Mouse (Mus musculus) heart, embryonic 14.5 days (tissue): ENCODE measurements at regions not wholly inside any gene's neighbourhood (a gene's known extent, or its start where the extent isn't known, plus 50 kb on each side); places are given as distances from the start of the nearest gene placed in this dataset.

Experiments used
- ATAC-seq: fragments of 200-750 bp; cut with Nextera tagmentation; 2 replicates; pipeline ENCODE4 v1.8.0; 2017; ENCODE audit warnings: low read depth, moderate TSS enrichment; ENCODE audit not compliant: insufficient number of reproducible peaks, insufficient read depth, low FRiP score
- H3K27ac ChIP-seq, 2 experiments: fragments of 200-500 bp in 1 of 2; fragments of 300-500 bp in 1 of 2; sonication (generic) in 1 of 2; replicated peaks in 1 of 2; 2 replicates each; pipeline ENCODE4 v1.5.1; 2012 to 2014; ENCODE audit warnings: low read depth in 2 of 2, low read length in 2 of 2, control low read depth in 1 of 2, mild to moderate bottlenecking in 1 of 2, mixed read lengths in 1 of 2; ENCODE audit not compliant: control insufficient read depth in 1 of 2, insufficient read depth in 1 of 2
- H3K27me3 ChIP-seq: fragments of 300-500 bp; sonication (generic); 2 replicates; pipeline ENCODE4 v1.6.1; 2014; ENCODE audit warnings: mild to moderate bottlenecking, low read length, control low read depth; ENCODE audit not compliant: control insufficient read depth, insufficient read depth
- H3K36me3 ChIP-seq: fragments of 300-500 bp; sonication (generic); 2 replicates; pipeline ENCODE4 v1.6.1; 2014; ENCODE audit warnings: mild to moderate bottlenecking, control low read depth, low read length, mixed read lengths; ENCODE audit not compliant: control insufficient read depth, insufficient read depth
- H3K4me1 ChIP-seq, 2 experiments: fragments of 200-500 bp in 1 of 2; fragments of 300-500 bp in 1 of 2; sonication (generic) in 1 of 2; 2 replicates each; pipeline ENCODE4 v1.6.1; 2012 to 2014; ENCODE audit warnings: low read length in 2 of 2, control low read depth in 1 of 2, mixed read lengths in 1 of 2; ENCODE audit not compliant: control insufficient read depth in 2 of 2, insufficient read depth in 2 of 2
- H3K4me2 ChIP-seq: fragments of 300-500 bp; sonication (generic); 2 replicates; pipeline ENCODE4 v1.6.1; 2014; ENCODE audit warnings: mild to moderate bottlenecking, low read length
- H3K4me3 ChIP-seq, 2 experiments: fragments of 200-500 bp in 1 of 2; fragments of 300-500 bp in 1 of 2; sonication (generic) in 1 of 2; 2 replicates each; pipeline ENCODE4 v1.5.1; 2012 to 2014; ENCODE audit warnings: low read length in 2 of 2, mild to moderate bottlenecking in 2 of 2, control low read depth in 1 of 2, low read depth in 1 of 2, moderate library complexity in 1 of 2; ENCODE audit not compliant: control insufficient read depth in 1 of 2, insufficient read depth in 1 of 2
- H3K9ac ChIP-seq: fragments of 300-500 bp; sonication (generic); 2 replicates; pipeline ENCODE4 v1.6.1; 2014; ENCODE audit warnings: mild to moderate bottlenecking, low read length
- H3K9me3 ChIP-seq: fragments of 300-500 bp; sonication (generic); 2 replicates; pipeline ENCODE4 v1.6.1; 2016; ENCODE audit warnings: low read length, control low read depth; ENCODE audit not compliant: control insufficient read depth
- WGBS: fragments of 180-500 bp; shearing (Covaris S2); extraction: QIAGEN DNeasy Blood & Tissue Kit; methylation state at CpG from one replicate; pipeline ENCODE4 v1.1.7; 2014; 5-methylcytosine and 5-hydroxymethylcytosine counted together

DNA sequence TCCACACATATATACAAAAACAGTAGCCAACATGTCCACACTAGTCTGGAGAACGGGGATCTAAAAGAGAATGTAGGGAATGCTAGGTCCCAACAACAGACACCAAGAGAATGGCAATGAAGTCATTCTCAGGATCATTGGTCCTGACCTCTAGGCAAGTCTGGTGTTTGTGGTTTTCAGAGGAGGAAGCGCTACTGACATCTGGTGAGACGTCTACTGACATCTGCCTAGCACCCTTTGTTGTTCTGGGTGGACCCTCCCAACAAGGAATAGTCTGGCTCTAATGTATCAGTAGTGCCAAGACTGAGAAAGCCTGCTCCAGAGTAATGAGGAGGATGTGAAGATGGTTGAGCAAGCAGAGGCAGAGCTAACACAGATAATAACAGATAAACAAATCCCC is 472.4 kb downstream of the Ebf1 start:
- WGBS, result 57% methylated on average over 3 of the region's 3 CpGs
- no peaks in the 10 kb centered on the region for H3K4me1 ChIP-seq
- H3K36me3 ChIP-seq, result no peaks in the 10 kb centered on the region
- ATAC-seq, result no peak
- no peaks in the 10 kb centered on the region for H3K27me3 ChIP-seq
- H3K4me2 ChIP-seq, result no peak overlapping the region
- H3K27ac ChIP-seq, result no peak overlapping the region
- H3K4me3 ChIP-seq, result no peak overlapping the region
- no peak overlapping the region for H3K9ac ChIP-seq
- H3K9me3 ChIP-seq, result no peaks in the 10 kb centered on the region

DNA sequence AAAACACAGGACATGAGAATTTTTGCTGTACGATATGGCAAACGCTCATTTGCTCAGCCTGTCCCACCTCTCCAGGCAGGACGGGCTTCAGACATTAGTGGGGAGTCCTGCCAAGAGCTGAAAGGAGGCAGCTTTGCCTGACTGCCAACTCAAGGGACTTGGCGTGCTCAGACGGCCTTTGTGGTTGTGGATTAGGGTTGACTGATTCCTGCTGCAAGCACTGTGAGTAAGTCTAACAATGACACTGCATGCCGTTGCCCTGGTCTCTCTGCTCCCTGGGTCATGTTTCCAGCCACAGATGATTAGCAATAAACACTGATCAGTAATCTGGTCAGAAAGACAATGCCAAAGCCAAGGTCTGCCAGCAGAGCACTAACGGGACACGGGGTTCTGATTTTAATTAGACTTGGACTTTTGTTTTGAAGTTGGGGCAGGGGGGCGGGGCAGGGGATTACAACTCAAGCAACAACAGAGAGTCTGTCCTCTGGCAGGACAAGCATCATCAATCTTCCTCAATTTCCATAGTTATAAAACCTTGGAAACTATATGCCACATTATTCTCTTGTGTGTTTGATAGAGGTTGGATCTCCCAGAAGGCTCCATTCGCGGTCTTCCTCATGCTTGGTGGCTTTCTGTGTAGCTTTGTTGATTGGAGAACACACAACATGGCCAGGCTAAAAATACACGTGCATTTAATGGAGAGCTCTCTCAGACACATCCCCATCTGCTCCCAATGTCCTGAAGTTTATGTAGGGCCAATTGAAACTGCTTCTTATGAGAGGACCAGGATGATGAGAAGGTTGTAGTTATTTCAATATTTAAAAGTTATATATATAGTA is 486.6 kb downstream of the Ebf1 start:
- Histone ChIP-seq H3K9ac (no peak overlapping the region), H3K27me3 (no peaks in the 10 kb centered on the region), H3K36me3 (no peaks in the 10 kb centered on the region), H3K27ac (no peak overlapping the region), H3K9me3 (no peaks in the 10 kb centered on the region), H3K4me2 (no peak overlapping the region), H3K4me1 (no peaks in the 10 kb centered on the region), H3K4me3 (no peak overlapping the region)
- no peak for ATAC-seq
- 74% methylated on average over 12 of the region's 12 CpGs for WGBS

DNA sequence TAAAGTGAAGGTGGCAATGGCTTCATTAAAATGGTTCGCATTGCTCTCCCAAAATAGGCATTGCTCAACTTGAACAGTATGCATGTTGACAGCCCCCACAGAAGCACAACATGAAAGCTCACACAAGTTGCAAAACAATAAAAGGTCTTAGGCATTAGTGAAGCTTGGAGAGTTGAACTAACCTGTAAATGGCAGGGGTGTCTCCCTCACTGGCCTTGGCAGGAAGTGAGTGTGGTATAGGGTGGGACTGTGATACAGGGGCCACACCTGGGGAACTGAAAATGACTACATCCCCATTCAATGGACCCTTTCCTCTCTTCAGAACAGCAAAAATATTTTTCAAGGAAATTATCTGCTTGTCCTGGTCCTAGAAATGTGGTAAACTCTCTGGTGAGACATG is 499.6 kb downstream of the Ebf1 start:
- H3K27me3 ChIP-seq, result no peaks in the 10 kb centered on the region
- 64% methylated on average over 1 of the region's 1 CpGs for WGBS
- ATAC-seq, result no peak
- H3K27ac ChIP-seq, result no peak overlapping the region
- no peaks in the 10 kb centered on the region for H3K36me3 ChIP-seq
- no peak overlapping the region for H3K9ac ChIP-seq
- H3K4me2 ChIP-seq, result no peak overlapping the region
- H3K9me3 ChIP-seq, result no peaks in the 10 kb centered on the region
- no peaks in the 10 kb centered on the region for H3K4me1 ChIP-seq
- H3K4me3 ChIP-seq, result no peak overlapping the region

DNA sequence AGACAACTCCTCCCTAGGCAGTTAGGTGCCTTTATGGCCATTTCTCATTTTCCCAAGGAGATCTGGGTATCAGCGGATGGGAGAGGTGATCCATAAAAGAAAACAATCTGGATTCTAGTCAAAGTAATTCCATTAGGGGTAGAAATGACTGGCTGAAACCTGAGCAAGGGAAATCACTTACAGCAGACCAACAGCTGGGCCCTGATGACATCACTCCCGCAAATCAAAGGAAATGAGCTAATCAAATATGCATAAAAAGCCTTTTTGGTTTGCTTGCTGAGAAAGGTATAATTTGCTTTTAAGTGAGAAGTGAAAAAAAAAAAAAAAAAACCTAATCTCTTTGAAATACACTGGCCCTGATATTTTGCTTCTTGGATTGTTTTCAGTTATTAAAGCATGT is 506.2 kb downstream of the Ebf1 start:
- Histone ChIP-seq H3K9ac (no peak overlapping the region), H3K4me2 (no peak overlapping the region), H3K4me3 (no peak overlapping the region), H3K27ac (no peak overlapping the region), H3K9me3 (no peaks in the 10 kb centered on the region), H3K27me3 (no peaks in the 10 kb centered on the region), H3K4me1 (no peaks in the 10 kb centered on the region), H3K36me3 (no peaks in the 10 kb centered on the region)
- WGBS, result 64% methylated on average over 2 of the region's 2 CpGs
- no peak for ATAC-seq

DNA sequence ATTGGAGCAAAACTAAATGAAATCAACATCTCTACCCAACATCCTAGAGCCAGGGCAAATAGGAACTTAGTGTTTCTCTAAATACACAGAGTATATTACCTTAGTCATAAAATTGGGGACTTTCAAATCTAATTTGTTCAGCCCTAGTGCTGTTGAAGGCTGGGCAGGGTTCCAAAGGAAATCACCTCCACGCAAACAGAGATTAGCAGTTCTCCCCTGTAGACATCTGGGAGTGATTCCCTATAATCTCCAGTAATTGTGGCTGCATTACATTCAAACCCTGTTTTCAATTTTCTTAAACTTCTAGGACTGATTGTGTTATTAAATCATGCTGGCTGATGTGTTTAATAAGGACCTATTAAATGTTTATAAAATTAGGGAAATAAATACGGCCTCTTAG is 519.7 kb downstream of the Ebf1 start:
- H3K27ac ChIP-seq, result no peak overlapping the region
- H3K9ac ChIP-seq, result no peak overlapping the region
- H3K9me3 ChIP-seq, result no peaks in the 10 kb centered on the region
- H3K27me3 ChIP-seq, result no peaks in the 10 kb centered on the region
- WGBS, result 57% methylated on average over 2 of the region's 2 CpGs
- ATAC-seq, result no peak
- H3K36me3 ChIP-seq, result no peaks in the 10 kb centered on the region
- no peaks in the 10 kb centered on the region for H3K4me1 ChIP-seq
- no peak overlapping the region for H3K4me3 ChIP-seq
- no peak overlapping the region for H3K4me2 ChIP-seq

DNA sequence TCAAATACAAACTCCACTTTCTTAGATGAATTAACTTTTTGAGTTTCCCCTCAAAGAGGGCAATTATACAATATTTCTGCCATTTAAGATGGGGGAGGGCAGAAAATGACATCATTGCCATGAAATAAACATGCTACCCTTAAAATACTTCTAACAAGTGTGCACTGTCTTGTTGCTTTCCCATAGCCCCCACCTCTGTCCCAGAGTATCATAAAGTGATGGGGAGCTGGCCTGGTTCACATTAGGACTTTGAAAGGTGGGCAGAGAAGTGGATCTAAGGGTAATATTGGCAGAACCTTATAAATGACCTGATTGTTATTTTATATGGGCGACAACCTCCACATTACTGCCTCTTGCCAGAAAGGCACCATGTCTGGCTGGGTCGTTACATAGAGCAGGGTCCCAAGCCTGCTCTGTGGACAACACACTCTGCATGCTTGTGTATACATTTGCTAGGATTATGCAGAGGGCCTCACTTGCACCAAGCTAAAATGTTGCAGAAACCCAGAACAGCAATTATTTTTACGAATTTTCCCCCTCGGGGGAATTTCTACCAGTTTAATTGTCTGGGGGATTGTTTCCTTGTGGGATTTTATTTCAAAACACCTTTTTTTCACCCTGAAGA is 521.3 kb downstream of the Ebf1 start:
- H3K4me1 ChIP-seq, result no peaks in the 10 kb centered on the region
- ATAC-seq, result no peak
- H3K9ac ChIP-seq, result no peak overlapping the region
- WGBS, result 82% methylated on average over 4 of the region's 4 CpGs
- no peak overlapping the region for H3K27ac ChIP-seq
- no peak overlapping the region for H3K4me2 ChIP-seq
- no peaks in the 10 kb centered on the region for H3K9me3 ChIP-seq
- H3K36me3 ChIP-seq, result no peaks in the 10 kb centered on the region
- H3K4me3 ChIP-seq, result no peak overlapping the region
- H3K27me3 ChIP-seq, result no peaks in the 10 kb centered on the region

DNA sequence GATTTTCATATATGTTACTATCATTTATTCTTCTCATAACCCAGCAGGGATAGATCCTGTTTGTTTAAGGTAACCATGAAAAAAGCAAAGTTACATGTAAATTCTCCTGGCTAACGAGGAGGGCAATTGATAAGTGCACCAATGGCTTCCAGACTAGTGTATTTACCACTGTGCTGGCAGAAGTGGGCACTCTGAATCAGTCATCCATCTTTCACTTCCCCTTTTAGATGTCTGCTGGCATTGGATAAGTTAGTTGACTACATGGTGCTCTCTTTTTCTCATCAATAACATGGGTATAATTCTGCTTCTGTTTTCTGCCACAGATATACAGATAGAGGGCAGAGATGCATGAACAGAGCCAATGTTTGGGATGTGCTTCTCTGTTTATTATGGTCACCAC is 523.4 kb downstream of the Ebf1 start:
- no peak overlapping the region for H3K4me2 ChIP-seq
- no peaks in the 10 kb centered on the region for H3K27me3 ChIP-seq
- WGBS, result 63% methylated on average over 1 of the region's 1 CpGs
- no peak for ATAC-seq
- H3K9ac ChIP-seq, result no peak overlapping the region
- no peaks in the 10 kb centered on the region for H3K36me3 ChIP-seq
- H3K27ac ChIP-seq, result no peak overlapping the region
- no peaks in the 10 kb centered on the region for H3K4me1 ChIP-seq
- H3K9me3 ChIP-seq, result no peaks in the 10 kb centered on the region
- no peak overlapping the region for H3K4me3 ChIP-seq

DNA sequence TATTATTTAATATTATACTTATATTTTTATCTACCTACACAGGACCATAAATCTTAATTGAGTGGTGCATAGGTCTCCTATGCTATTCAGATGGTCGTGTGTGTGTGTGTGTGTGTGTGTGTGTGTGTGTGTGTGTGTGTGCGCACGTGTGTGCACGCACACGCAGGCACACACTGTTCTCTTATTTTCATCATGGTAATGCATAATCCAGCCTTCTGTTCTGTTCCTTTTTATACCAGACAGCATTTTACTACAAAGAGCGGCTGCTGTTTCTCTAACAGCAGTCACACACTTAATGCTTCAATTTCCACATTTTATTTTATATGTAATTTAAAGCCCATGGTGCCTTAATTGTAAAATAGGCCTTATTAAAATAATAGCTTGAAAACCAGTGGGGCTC is 537.0 kb downstream of the Ebf1 start:
- Histone ChIP-seq H3K4me1 (no peaks in the 10 kb centered on the region), H3K4me3 (no peak overlapping the region), H3K9me3 (no peaks in the 10 kb centered on the region), H3K27ac (no peak overlapping the region), H3K4me2 (no peak overlapping the region), H3K27me3 (no peaks in the 10 kb centered on the region), H3K36me3 (no peaks in the 10 kb centered on the region), H3K9ac (no peak overlapping the region)
- ATAC-seq, result no peak
- 96% methylated on average over 6 of the region's 6 CpGs for WGBS
